Mouse (Mus musculus) liver, embryonic 14.5 days (tissue): ENCODE data around the gene Agtpbp1.

Experiments used
- CTCF ChIP-seq: IDR thresholded peaks from 2 replicates; pipeline ENCODE4 v1.5.1; 2016; ENCODE audit warnings: antibody characterized with exemption, low read depth, control low read depth
- EP300 ChIP-seq: IDR thresholded peaks from 2 replicates; pipeline ENCODE4 v1.6.1; 2016; ENCODE audit warnings: antibody characterized with exemption, low read depth

GRCm38 (mm10) chr13:59450840-59451239 lies 134.2 kb downstream of the Agtpbp1 start:
- TF ChIP-seq EP300 (no peak), CTCF (no peak)
